Mouse (Mus musculus): ENCODE data around the gene Prdm16.

The Prdm16 gene

DNA sequence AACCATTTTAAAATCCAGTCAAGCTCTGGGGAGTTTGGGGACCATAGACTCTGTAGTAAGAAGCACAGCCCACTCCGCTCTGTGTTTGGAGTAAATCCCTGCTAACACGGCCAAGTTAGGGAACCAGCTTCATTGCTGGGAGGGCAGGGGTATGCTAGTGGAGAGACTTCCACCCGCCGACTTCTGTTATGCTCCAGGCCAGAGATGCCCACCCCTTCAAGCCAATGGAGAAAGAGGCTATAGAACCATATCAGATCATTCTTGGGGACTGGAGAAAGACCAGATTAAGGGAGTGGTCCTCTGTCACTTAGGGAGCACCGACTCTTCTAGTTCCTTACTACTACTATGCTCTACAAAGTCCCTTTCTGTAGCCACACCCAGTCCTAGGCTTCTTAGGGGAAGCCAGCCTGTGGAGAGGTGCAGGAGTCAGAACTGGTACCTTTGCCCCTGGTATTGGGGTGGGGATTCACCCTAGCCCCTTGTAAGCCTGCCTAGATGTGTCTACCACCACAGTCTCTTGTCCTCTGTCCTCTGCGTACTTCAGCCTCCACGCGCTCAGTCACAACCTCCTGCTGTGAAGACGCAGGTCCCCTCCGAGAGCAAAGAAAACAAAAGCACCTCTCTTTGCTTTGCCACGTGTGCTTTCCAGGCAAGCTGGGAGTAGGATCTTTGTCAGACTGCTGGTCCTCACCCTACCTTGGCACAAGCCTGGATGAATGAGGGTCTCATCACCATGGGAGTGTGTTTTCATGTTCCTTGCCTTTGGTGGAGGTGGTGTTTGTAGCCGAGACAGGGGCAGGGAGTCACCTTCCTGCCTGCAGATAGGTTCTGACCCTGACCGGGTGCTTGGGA, 3.1 kb upstream of the Prdm16 start:
- DNase-seq (ENCODE audit: low spot score), result no peak

DNA sequence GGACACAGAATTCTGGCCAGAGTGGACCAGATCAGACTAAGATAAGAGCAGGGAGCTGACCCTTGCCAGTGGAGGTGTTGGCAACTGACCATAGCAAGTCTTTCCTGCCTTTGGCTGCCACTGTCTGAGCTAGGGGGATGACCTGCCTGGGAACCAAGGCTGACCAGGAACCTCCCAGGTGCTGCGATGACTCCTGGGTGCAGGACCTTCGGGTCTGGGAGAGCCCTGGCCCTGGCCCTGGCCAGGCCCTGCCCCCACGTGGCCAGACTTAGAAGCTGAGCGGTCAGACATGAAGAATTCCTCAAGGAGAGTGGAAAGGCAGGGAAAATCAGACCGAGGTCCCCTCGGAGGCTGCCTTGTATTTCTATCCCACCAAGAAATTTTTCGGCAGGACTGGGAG, 2.5 kb upstream of the Prdm16 start:
- no peak for DNase-seq (ENCODE audit: low spot score)

DNA sequence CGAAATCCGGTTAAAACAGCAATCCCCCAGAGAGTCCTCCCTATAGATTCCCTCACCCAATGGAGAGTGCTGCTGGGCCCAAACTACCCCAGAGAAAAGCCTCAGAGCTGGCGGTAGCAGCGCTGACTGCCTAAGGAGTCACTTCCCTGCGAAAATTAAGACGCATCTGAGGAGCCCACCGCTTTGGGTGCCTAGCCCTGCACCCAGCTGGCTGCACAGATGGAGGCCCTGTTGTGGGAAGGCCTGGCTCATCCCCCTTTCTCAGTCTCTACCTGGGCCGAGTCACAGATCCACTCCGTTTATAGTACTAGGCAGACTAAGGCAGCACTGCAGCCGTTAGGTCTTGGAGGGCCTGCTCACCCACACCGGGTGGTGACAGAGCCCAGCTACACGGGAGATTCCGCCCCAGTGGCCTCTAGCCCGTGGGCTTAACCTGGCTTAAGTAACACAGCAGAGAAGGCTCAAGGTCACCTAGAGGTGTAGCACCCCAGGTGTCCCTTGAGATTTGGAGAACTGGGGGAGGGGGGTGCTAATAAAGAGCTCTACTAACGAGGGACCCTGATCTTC, 1.7 kb upstream of the Prdm16 start:
- DNase-seq (ENCODE audit: low spot score), result no peak

DNA sequence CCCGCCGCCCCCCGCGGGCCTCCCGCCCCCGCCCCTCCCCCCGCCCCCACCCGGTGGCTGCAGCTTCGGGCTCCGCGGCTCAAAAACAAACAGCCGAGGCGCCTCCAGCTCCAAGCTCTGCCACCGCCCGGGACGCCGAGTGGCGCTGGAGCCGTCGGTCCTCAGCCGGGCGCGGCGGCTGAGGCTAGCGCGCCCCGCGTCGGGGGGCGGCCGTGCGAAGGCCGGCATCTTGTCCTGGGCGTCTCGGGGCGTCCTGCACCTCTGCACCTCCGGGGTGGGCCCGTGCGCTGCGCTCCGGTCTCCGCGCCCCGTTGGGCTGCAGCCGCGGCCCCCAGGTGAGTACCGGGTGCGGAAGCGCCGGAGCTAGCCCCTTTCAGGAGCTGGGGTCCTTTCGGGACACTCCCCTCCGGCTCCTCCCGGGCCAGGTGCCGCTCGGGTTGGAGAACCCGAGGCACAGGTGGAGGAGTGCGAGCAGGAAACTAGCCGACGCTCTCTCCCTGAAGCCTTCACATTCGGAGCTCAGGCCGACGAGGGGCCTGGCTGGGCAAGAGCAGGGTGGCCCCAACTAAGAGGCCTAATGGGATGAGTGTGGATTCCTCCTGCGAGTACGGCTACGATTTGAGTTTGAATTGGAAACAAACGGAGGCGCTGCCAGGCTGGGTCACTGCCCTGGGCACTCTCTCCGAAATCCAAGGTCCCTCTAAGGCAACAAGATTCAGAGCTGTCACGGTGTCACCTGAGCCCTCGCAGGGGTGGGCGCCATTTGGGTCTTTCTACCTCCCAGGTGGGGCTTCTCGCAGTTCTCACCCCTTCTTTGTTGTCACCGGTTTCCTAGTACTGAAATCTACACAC, 1.0 kb upstream of the Prdm16 start:
- no peak for DNase-seq (ENCODE audit: low spot score)

DNA sequence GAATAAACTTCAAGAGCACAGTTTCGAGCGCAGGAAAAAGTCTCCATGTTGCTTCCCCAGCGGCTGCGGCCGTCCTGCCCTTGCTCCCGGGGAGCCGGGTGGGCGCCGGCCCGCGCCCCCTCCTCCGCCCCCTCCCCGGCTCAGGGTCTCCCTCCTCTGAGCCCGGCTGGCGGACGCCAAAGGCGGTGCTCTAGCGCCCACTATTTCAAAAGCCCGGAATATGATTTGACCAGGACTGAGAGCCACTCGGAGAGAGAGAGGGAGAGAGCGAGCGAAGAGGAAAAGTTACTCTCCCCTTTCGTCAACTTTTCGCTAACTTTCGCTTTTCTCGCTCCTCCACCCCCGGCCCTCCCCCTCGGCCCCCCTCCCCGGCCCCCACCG, 630 bp downstream of the Prdm16 start:
- no peak for DNase-seq (ENCODE audit: low spot score)

DNA sequence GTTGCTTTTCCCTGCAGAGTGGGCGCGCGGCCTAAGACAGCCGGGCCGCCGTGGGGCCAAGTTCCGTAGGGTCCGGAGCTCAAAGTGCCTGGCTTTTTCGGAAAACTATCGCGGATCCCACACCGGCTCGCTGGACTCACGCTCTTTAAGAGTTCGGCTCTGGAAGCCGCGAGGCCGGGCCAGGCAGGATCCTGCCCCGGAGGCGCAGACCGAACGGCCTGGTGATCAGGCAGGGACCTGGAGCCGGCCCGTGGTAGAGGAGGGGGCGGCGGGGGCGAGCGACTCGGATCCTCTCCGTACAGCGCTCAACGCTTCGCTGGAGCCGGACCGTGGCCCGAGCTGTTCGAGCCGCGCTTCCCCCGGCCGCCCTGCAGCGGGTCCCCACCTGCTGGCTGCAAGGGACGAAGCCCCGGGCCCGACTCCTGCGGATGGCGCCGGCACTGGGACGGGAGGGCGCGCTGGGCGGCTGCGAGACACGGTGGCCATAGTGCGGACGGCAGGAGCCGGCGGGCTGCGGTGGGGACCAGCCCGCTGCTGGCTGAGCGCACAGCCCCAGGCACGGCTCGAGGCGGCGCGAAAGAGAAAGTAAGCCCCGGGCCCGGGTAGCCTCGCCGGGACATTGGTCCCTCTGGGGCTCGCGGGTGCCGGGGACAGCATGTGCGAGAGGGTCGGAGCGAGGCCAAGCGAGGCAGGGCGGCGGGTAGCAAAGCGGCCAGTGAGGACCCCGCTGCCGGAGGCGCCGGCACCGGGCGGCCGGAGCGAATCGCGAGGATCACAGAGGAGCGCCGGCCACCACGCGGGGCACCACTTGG, 1.2 kb downstream of the Prdm16 start:
- no peak for DNase-seq (ENCODE audit: low spot score)

DNA sequence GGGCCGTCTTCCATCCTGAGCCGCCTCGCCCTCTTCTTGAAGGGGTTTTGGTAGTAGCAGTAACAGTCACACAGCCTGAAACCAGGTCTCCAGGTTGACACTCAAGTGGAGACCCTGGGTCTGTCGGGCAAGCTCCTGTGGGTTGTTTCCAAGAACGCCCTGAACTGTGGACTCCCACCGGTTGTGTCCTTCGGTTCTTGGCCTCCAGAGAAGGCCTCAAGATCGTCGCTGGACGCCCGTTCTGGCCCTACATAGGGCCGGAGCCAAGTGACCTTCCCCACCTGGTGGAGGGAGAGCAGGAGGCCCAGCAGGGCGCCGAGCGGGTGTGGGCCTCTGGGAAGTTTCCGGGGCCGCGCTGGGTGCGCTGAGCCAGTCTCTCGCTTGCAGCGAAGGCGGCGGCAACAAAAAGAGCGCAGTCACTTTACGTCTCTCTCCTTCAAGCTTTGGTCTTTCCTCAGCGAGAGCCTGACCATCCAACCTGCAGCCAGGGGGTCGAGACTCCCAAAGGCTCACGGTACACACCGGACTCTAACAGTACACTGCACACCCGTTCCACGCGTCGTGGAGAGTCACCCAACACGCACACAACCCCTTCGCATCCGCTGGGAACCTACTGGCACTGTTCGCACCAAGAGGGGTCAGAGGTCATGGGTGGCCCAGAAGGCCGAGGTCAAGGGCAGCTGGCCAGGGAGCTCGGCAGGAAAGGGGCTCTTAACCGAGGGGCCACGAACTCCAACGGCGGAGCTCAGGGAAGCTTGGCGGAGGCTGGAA, 2.0 kb downstream of the Prdm16 start:
- no peak for DNase-seq (ENCODE audit: low spot score)

DNA sequence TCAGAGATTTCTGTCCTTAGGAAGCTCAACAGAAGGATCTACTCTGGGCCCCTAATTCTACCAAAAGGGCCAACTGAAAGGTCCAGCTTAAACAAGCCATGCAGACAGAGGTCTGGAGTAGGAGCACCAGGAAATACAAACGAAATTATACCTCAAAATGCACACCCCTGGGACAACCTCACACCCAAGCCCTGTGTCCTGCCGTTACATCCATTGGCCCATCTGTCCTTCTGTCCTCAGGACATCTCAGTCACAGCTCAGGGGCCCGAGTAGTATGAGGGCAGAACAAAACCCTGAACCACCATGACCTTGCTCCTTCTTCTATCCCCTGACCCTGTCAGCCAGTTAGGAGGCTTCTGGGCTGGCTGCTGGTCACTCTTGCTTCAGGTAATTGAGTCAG, 2.7 kb downstream of the Prdm16 start:
- DNase-seq (ENCODE audit: low spot score), result no peak

DNA sequence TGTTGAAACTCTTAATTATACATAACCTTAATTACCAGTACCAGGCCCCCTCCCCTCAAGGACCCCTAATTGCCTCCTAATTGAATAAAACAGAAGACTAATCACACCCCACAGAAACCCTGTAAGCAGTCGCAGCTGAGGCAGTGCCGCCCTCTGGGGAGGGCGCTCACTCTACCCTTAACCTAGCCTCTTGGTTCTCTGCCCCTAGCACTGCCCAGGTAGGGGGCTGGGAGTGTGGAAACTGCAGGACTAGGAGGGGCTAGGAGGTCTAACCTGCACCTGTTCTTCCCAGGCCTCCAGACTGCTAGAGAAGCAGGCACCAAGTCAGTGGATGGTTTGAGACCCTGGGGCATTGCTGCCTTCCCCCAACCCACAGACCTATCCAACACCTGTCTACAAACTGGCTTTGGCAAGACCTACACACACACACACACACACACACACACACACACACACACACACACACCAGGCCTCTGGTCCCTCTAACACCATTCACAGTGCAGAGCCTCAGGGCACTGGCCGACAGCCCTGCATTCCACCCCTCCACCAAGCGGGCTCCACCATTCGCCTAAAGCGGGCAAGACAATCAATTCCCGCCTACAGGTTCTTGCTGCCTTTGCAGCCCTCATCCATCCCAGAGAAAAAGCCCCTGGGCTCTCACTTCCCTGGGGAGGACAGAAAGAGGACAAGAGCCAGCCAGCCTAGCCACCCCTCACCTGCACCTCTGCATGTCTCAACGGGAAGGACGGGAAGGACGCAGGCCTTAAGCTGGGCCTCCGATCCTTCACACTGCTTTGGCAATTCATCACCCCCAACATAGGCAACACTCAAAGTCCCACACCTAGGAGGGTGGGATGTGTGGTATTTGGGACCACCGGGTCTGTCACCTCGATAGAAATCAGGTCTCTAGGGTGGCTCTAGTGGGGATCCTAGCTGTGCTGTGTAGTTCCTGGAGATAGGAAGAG, 3.6 kb downstream of the Prdm16 start:
- no peak for DNase-seq (ENCODE audit: low spot score)

DNA sequence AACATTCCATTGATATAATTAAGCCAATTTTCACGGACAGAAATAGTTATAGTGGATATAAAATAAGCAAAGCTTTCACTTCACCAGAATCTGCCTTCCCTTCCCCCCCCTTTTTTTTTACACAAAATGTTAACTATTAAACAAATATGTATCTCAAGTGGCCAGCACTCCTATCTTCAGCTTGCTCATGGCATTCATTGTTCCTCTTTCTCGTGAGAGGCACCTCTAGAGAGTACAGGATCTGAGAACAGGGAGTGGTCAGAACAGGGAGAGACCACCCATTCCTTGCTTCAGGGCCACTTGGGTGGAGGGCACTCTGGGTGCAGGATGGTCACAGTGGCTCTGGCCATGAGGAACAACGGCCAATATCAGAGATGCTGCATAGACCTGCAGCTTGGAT, 5.9 kb downstream of the Prdm16 start:
- DNase-seq (ENCODE audit: low spot score), result no peak

DNA sequence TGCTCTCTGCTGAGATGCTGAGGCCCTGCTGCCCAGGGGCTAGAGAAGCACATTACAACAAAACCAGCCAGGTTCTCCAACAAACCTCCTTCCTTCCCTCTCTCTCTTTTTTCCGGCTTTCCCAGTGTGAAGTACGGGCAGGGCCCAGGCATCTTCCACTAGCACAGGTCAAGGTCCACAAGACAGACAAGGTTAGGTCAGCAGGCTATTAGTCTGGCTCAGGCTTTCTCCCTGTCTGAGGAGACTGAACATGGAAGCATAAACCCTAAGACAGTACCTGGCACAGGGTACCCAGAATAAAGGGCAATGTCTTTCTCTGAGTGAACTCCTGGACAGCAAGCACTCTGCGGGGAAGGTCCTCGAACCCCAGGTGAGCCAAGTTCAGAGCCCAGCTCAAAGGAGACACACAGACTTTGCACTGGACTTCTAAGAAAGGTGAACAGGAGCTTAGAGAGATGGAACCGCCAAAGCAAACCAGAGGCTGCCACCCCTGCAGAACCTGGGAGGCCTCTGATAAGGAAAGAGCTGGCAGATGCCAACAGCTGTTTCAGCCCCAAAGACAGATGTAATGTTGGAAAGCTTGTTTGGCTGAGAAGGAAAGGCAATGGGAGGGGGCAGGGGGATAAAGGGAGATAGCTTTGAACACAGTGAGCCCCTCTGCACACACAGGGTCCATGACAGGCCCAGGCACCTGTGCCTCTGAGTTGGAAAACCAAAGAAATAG, 9.1 kb downstream of the Prdm16 start:
- DNase-seq (ENCODE audit: low spot score), result no peak

DNA sequence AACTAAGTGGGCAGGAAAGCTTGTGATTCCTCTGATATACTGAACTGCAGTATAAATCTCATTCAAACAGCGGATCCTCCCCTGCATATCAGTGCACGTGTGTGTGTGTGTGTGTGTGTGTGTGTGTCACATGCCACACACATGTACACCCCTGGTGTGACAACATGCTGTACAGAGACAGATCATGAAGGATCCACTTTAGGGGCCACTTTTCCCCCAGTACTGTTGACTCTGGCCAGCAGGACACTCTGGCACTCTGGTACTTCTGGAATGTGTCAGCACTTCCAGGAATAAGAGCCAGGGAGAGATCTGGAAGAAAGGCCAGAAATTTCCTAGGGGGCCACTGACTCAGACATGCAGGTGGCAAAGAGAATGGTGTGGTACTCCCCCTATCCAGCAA, 10.4 kb downstream of the Prdm16 start:
- no peak for DNase-seq (ENCODE audit: low spot score)

DNA sequence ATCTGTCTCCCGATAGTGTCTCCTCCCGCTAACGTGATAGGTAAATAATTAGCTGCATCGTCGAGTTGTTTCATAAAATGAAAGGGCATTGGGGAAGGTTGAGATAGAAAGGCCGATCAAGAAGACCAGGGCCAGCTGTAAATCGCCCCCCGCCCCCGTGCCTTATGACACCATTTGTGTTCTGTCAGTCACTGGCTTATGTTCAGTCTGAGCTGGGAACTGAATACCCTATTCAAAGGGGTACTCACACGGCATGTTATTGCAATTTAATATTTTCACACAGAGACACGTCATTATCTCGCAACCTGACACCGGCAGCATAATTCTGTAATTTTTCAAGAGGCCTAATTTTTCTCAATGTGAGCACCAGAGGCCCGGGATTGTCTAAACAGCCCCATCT, 11.0 kb downstream of the Prdm16 start:
- no peak for DNase-seq (ENCODE audit: low spot score)

DNA sequence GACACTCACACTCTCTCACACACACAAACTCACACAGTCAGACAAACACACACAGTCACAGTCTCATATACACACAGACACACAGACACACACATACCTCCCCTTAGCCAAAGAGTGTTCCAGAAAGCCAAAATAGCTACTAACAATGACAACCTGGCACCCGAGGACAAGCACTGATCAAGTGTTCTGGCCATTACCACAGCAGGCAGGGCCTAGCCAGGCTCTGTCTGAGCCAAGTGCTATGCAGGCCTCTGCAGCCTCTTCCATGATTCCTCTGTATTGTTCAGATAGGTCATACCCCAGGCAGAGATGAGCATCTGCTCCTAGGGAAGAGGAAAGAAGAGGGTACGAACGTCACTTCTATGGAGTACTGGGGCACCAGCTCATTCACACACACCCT, 13.4 kb downstream of the Prdm16 start:
- no peak for DNase-seq (ENCODE audit: low spot score)

DNA sequence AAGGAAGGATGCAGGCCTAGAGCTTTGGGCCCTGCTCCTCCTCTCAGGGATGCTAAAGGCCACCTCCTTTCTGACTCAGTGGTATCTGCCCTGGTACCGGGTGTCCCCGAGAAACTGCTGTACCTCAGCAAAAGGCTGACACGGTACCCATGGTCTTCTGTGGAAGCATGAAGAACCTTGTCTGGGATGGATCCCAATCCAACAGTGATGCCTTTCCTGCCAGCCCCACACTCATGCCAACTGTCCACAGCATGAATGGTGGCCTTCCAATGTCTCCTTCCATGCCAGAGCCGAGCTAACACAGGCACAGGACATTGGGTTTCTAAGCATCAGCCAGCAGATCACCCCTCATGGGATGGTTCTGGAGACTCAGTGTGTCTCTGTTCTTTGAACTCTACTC, 14.2 kb downstream of the Prdm16 start:
- DNase-seq (ENCODE audit: low spot score), result no peak

DNA sequence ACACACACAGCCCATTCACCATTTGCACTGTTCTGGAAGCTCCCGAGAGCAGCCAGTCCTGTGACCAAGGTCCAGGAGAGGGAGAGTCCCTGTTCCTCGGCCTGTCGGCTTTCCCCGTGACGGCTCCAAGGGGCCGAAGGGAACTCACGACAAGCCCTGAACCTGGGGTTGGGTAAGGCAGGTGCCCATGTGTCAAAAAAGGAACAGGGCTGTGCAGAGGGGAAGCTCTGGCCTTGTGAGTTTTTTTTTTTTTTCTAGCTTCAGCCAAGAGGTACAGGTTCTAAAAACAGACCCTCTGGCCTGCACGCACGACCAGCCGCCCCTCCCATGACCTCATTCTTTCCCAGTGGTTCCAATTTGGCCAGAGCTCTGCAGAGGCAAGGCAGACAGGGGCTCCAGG, 25.5 kb downstream of the Prdm16 start:
- DNase-seq (ENCODE audit: low spot score), result no peak

DNA sequence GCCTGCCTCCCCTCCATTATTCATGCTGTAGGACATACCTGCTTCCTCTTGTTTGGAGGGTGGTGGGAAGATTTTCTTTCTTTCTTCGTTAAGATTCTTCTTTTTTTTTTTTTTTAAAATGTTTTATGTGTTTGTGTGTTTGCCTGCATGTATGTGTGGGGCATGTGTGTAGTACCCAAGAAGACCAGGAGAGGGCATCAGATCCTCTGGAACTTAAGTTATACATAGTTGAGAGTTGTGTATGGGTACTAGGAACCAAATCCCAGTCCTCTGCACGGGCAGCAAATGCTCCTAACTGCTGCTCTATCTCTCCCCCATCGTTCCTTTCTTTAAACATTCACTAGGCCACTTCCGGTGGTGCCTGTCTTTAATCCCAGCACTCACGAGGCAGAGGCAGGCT, 28.9 kb downstream of the Prdm16 start:
- DNase-seq (ENCODE audit: low spot score), result no peak

DNA sequence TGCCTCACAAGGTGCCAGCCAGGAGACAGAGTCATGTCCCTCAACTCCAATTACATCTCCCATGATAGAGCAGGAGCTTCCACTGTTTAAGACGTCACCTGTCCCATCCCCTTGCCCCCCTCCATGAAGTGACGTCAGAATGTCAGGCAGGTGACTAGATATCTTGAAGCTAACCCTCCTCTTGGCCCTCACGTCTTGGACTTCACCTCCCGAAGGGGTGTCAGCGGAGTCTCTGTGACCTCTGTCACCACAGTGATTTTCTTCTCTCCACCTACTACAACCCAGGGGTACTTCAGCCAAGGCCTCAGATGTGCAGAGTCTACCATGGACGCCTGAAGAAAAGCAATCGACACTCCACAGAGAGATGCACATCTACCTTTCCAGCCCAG, 32.2 kb downstream of the Prdm16 start:
- DNase-seq (ENCODE audit: low spot score), result no peak

DNA sequence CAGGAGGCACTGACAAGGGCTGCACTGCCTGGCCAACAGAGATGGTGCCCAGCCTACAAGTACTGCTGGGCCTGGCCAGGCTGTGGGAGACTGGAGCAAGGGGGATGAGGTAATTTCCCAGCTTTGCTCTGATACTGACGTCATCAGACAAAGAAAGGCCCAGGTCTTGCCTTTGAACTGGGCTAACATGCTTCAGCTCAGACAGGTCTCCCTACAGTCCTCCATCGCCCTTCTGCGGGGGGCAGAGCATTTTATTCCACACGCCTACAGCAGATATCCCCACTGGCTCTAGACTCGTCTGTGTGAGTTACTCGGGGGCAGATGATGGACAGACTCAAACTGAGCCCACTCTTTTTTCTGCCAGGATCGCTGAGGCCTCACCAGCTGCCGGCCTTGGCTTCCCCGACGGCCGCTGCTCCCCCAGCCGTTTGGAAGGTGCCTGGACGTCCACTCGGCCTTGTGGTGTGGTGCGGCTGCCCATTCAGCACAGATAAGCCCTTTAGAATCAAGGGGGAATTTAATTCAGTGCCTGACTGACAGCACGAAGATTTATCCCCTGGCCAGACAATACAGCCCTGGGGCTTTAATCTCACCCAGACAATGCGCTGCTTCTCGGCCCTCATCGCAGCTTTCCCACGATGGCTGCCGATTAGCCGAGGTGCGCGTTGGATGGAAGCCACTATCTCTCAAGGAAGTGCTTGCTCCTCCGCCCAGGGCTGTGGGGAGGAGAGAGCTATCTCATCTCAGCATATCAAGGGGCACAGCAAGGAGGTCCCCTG, 32.8 kb downstream of the Prdm16 start:
- no peak for DNase-seq (ENCODE audit: low spot score)
